Mouse (Mus musculus) liver, embryonic 14.5 days (tissue): ENCODE data around the gene Ppp1r14a. TPM values are rescaled to one million over a fixed set of nuclear protein-coding genes. Genes with fewer than 3 reads are reported as not detected.
A peak's percentile ranks its signal among the peaks of the same experiment; 100 is the strongest.

Source experiments
- ATAC-seq: fragments of 200-750 bp; cut with Nextera tagmentation; 2 replicates; pipeline ENCODE4 v1.8.0; 2017; ENCODE audit warnings: moderate number of reproducible peaks, mild to moderate bottlenecking, moderate library complexity; ENCODE audit not compliant: insufficient read depth
- DNase-seq, 3 experiments: peaks; one replicate each; pipeline ENCODE4 v3.0.0-alpha.2; 2012 to 2013; ENCODE audit warnings: low read depth in 3 of 3, low spot score in 3 of 3
- H3K27ac ChIP-seq: fragments of 300-500 bp; sonication (generic); 2 replicates; pipeline ENCODE4 v1.5.1; 2014; ENCODE audit warnings: moderate library complexity, mild to moderate bottlenecking, control low read depth, inconsistent platforms
- H3K27me3 ChIP-seq: fragments of 300-500 bp; sonication (generic); 2 replicates; pipeline ENCODE4 v1.6.1; 2014; ENCODE audit warnings: mild to moderate bottlenecking, low read length, moderate library complexity; ENCODE audit not compliant: control insufficient read depth, insufficient read depth
- H3K36me3 ChIP-seq: fragments of 300-500 bp; sonication (generic); replicated peaks from 2 replicates; pipeline ENCODE4 v1.6.1; 2014; ENCODE audit warnings: low read depth; ENCODE audit not compliant: control insufficient read depth, insufficient read depth
- H3K4me1 ChIP-seq, 2 experiments: fragments of 200-500 bp in 1 of 2; fragments of 300-500 bp in 1 of 2; sonication (generic) in 1 of 2; replicated peaks; 2 replicates each; pipeline ENCODE4 v1.6.1; 2012 to 2014; ENCODE audit warnings: antibody characterized with exemption in 1 of 2, inconsistent platforms in 1 of 2, low read length in 1 of 2; ENCODE audit not compliant: control insufficient read depth in 2 of 2, insufficient read depth in 2 of 2
- H3K4me2 ChIP-seq: fragments of 300-500 bp; sonication (generic); 2 replicates; pipeline ENCODE4 v1.6.1; 2014; ENCODE audit warnings: low read depth, mild to moderate bottlenecking, control low read depth, moderate library complexity
- H3K4me3 ChIP-seq, 2 experiments: fragments of 200-500 bp in 1 of 2; fragments of 300-500 bp in 1 of 2; sonication (generic) in 1 of 2; 2 replicates each; pipeline ENCODE4 v1.5.1; 2012 to 2014; ENCODE audit warnings: low read depth in 2 of 2, low read length in 2 of 2, mild to moderate bottlenecking in 2 of 2, control low read depth in 1 of 2, inconsistent platforms in 1 of 2, moderate library complexity in 1 of 2; ENCODE audit not compliant: insufficient read depth in 1 of 2
- H3K9ac ChIP-seq: fragments of 300-500 bp; sonication (generic); replicated peaks from 2 replicates; pipeline ENCODE4 v1.6.1; 2014; ENCODE audit warnings: mild to moderate bottlenecking, control low read depth, moderate library complexity
- H3K9me3 ChIP-seq: fragments of 300-500 bp; sonication (generic); 2 replicates; pipeline ENCODE4 v1.6.1; 2016; ENCODE audit warnings: low read length, mixed read lengths; ENCODE audit not compliant: control insufficient read depth
- CTCF ChIP-seq: IDR thresholded peaks from 2 replicates; pipeline ENCODE4 v1.5.1; 2016; ENCODE audit warnings: antibody characterized with exemption, low read depth, control low read depth
- EP300 ChIP-seq: IDR thresholded peaks from 2 replicates; pipeline ENCODE4 v1.6.1; 2016; ENCODE audit warnings: antibody characterized with exemption, low read depth
- WGBS: fragments of 180-500 bp; shearing (Covaris S2); extraction: QIAGEN DNeasy Blood & Tissue Kit; methylation state at CpG from one replicate; pipeline ENCODE4 v1.1.7; 2014; ENCODE audit not compliant: insufficient replicate concordance; 5-methylcytosine and 5-hydroxymethylcytosine counted together
- polyA plus RNA-seq, 2 experiments: library from polyadenylated mRNA; depleted of rRNA in 1 of 2; stranded (reverse) in 1 of 2; unstranded in 1 of 2; fragments of >200 nt; fragmentation: Nextera tagmentation in 1 of 2; extraction: Ambion mirVana in 1 of 2; gene quantifications; 2 replicates each; pipeline versions ENCODE4 v1.2.1 to v1.2.3; 2012 to 2014

Gene Ppp1r14a
- polyA plus RNA-seq, 2 experiments = 2.3 to 2.5 TPM

DNA sequence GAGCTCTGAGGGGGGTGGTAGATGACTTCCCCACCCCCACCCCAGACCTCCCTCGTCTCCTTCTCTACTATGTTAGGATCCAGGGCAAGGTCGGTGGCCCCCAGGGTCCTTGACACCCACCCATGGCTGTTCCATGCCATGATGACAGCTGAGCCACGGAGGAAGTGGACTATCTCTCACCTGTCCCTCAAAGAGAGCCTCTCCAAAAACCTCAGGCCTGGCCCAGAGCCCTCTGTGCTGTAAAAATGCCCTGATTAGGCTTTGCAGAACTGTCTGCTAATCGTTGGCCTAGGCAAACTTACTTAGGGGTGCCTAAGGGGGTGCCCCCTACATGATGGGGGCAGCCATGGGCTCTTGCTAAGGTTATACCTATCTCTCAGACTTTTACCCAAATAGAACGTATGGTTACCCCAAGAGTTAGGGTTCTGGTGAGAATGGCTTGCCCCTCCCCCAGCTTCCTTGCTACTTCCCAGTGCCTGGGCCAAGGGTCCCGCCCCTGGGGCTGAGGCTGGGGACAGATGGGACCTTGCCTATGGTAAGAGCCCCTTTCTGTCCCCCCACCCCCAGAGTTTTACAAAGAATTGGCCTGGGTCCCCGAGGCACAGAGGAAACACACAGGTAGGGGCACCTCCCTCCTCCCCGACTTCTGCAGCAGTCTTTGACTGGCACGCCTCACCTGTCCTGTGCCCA, 24.6 kb downstream of the Ppp1r14a start:
- Histone ChIP-seq H3K27ac (no peak overlapping the region), H3K27me3 (peaks cover 11% of the 10 kb centered on the region), H3K4me1 (peaks cover 10 to 21% of the 10 kb centered on the region in 2 experiments), H3K4me3 (no peak overlapping the region), H3K9me3 (no peaks in the 10 kb centered on the region), H3K36me3 (no peaks in the 10 kb centered on the region), H3K4me2 (no peak overlapping the region), H3K9ac (no peak overlapping the region)
- ATAC-seq (no peak), DNase-seq (no peak)
- no peak for TF ChIP-seq CTCF
- no peak for TF ChIP-seq EP300
- WGBS = 39% methylated on average over 9 of the region's 9 CpGs

DNA sequence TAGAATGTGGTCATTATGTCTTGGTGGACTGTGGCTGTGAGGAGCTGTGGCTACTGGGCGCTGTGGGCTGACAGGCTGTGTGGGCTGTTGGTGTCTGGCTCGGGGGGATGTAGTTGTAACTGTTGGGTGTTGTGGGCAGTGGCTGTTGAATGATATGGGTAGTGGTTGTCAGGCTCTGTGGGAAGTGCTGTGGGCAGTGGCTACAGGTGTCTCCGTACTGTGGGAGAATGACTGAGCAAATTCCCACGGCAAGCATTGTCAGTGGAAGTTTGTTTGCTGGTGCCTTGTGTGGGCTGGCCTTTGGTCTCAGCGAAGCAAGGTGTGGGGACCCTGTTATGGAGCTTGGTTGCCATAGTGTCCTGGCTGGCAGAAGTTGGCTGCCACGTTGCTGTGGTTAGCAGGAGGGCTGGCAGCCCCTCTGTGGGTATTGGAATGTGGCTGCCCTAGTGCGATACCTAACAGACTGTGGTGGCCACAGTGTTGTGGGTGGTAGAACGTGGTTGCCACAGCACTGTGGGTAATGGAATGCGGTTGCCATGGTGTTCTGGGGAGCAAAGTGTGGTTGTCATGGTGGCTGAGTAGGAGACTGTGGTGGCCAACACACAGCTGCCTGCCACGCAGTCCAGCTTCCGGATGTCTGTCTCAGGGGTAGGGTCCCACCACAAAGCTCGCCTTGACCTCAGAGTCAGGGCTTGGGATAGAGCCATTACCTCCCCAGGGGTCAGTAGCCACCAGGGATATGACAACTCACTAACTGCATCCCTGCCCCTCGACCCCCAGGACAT, 25.9 kb downstream of the Ppp1r14a start:
- Histone ChIP-seq H3K27me3 (no peaks in the 10 kb centered on the region), H3K36me3 (no peaks in the 10 kb centered on the region), H3K4me1 (peaks cover 7 to 22% of the 10 kb centered on the region in 2 experiments), H3K27ac (no peak overlapping the region), H3K9ac (no peak overlapping the region), H3K4me2 (no peak overlapping the region), H3K4me3 (no peak overlapping the region), H3K9me3 (no peaks in the 10 kb centered on the region)
- WGBS = 55% methylated on average over 13 of the region's 13 CpGs
- ATAC-seq (no peak), DNase-seq (no peak)
- TF ChIP-seq CTCF (no peak), EP300 (no peak)

DNA sequence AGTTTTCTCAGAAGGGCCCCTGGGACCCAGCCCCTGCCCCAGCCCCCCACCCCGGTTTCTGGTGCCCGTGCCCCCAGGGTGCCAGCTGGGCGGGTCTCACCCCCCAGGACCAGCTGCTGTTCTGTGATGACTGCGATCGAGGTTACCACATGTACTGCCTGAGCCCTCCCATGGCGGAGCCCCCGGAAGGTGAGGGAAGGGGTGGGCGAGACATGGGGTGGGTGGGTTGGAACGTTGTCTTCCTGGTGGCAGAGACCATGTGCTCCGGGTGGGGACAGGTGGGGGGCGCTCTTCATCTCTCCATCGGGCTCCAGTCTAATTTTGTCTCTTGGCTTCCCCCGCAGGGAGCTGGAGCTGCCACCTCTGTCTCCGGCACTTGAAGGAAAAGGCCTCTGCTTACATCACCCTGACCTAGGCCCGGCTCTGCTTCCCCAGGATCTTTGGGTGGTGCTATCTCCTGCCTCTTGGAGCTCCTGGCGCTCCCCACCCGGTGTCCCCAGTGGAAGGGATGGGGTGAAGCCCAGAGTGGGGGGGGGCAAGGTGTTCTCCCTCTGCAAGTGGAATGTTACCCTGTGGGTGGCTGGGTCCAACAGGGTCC, 27.1 kb downstream of the Ppp1r14a start:
- TF ChIP-seq CTCF (no peak), EP300 (no peak)
- peaks cover 7 to 21% of the 10 kb centered on the region in 2 experiments for H3K4me1 ChIP-seq
- DNase-seq (no peak), ATAC-seq (no peak)
- no peaks in the 10 kb centered on the region for H3K27me3 ChIP-seq
- no peaks in the 10 kb centered on the region for H3K36me3 ChIP-seq
- no peaks in the 10 kb centered on the region for H3K9me3 ChIP-seq
- H3K9ac ChIP-seq = no peak overlapping the region
- H3K4me3 ChIP-seq = no peak overlapping the region
- WGBS = 64% methylated on average over 17 of the region's 17 CpGs
- no peak overlapping the region for H3K27ac ChIP-seq
- no peak overlapping the region for H3K4me2 ChIP-seq

DNA sequence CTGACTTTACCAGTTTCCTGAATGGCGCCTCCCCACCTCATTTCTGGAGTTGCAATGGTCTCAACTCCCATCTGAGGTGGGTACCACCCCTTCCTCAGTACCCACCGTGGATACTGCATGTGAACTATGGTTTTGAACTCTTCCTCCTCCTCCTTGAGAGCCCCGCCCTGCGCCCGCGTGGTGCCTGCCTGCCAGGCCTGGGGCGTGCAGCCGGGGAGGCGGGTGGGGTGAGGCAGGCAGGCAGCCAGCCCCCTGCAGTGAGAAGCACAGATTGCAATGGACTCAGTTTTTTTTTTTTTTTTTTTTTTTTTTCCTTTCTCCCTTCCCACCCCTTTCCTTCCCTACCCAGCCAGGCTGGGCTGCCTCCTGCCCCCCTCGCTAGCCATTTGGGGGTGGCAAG, 27.9 kb downstream of the Ppp1r14a start:
- DNase-seq = no peak

GRCm38 (mm10) chr7:29317558-29317957, 28.4 kb downstream of the Ppp1r14a start:
- no peak for ATAC-seq
- Histone ChIP-seq H3K36me3 (no peaks in the 10 kb centered on the region), H3K9ac (no peak overlapping the region), H3K27me3 (no peaks in the 10 kb centered on the region), H3K4me3 (no peak overlapping the region), H3K27ac (no peak overlapping the region), H3K9me3 (no peaks in the 10 kb centered on the region), H3K4me2 (peak overlapping the region; percentile 25; the same call in 1 of the 2 replicates), H3K4me1 (peaks cover 7 to 21% of the 10 kb centered on the region in 2 experiments)
- TF ChIP-seq CTCF (no peak), EP300 (no peak)
- DNase-seq = no peak
- 3% methylated on average over 2 of the region's 2 CpGs for WGBS

More for the DNA sequence above, 27.9 kb downstream of the Ppp1r14a start:
- H3K9me3 ChIP-seq = no peaks in the 10 kb centered on the region
- peaks cover 7 to 21% of the 10 kb centered on the region in 2 experiments for H3K4me1 ChIP-seq
- H3K4me3 ChIP-seq = no peak overlapping the region
- no peak overlapping the region for H3K9ac ChIP-seq
- no peaks in the 10 kb centered on the region for H3K27me3 ChIP-seq
- no peak overlapping the region for H3K4me2 ChIP-seq
- WGBS = 16% methylated on average over 6 of the region's 10 CpGs
- ATAC-seq = no peak
- TF ChIP-seq EP300 = no peak
- TF ChIP-seq CTCF = no peak
- no peak overlapping the region for H3K27ac ChIP-seq
- no peaks in the 10 kb centered on the region for H3K36me3 ChIP-seq
